Mouse (Mus musculus) forebrain, postnatal 0 days (tissue): ENCODE measurements around the gene St6galnac5. TPM values are rescaled to one million over a fixed set of nuclear protein-coding genes. Genes with fewer than 3 reads are reported as not detected.
A peak's percentile ranks its signal among the peaks of the same experiment; 100 is the strongest.

Source experiments
- ATAC-seq: fragments of 200-750 bp; cut with Nextera tagmentation; 2 replicates; pipeline ENCODE4 v1.8.0; 2017; ENCODE audit warnings: mild to moderate bottlenecking, moderate library complexity
- DNase-seq: peaks from one replicate; pipeline ENCODE4 v3.0.0-alpha.2; 2015
- H3K27ac ChIP-seq: fragments of 300-500 bp; sonication (generic); 2 replicates; pipeline ENCODE4 v1.5.1; 2014; ENCODE audit warnings: low read depth, mild to moderate bottlenecking, antibody characterized with exemption, low read length, moderate library complexity, mixed read lengths
- H3K27me3 ChIP-seq: fragments of 300-500 bp; sonication (generic); 2 replicates; pipeline ENCODE4 v1.6.1; 2014; ENCODE audit warnings: mild to moderate bottlenecking, low read length, mixed read lengths; ENCODE audit not compliant: insufficient read depth
- H3K36me3 ChIP-seq: fragments of 300-500 bp; sonication (generic); 2 replicates; pipeline ENCODE4 v1.6.1; 2014; ENCODE audit warnings: mild to moderate bottlenecking, moderate library complexity; ENCODE audit not compliant: insufficient read depth
- H3K4me1 ChIP-seq: fragments of 300-500 bp; sonication (generic); 2 replicates; pipeline ENCODE4 v1.6.1; 2014; ENCODE audit warnings: antibody characterized with exemption; ENCODE audit not compliant: insufficient read depth
- H3K4me2 ChIP-seq: fragments of 300-500 bp; sonication (generic); 2 replicates; pipeline ENCODE4 v1.6.1; 2014; ENCODE audit warnings: low read depth, mild to moderate bottlenecking, moderate library complexity
- H3K4me3 ChIP-seq: fragments of 300-500 bp; sonication (generic); 2 replicates; pipeline ENCODE4 v1.5.1; 2014; ENCODE audit warnings: low read depth, low read length, mixed read lengths
- H3K9ac ChIP-seq: fragments of 300-500 bp; sonication (generic); 2 replicates; pipeline ENCODE4 v1.6.1; 2014; ENCODE audit warnings: mild to moderate bottlenecking
- H3K9me3 ChIP-seq: fragments of 300-500 bp; sonication (generic); 2 replicates; pipeline ENCODE4 v1.6.1; 2016; ENCODE audit warnings: low read length
- CTCF ChIP-seq: sonication (generic); IDR thresholded peaks from 2 replicates; pipeline ENCODE4 v1.5.1; 2016; ENCODE audit warnings: antibody characterized with exemption, control low read depth, low read depth
- WGBS: fragments of 180-500 bp; shearing (Covaris S2); extraction: QIAGEN DNeasy Blood & Tissue Kit; methylation state at CpG from one replicate; pipeline ENCODE4 v1.1.7; 2014; 5-methylcytosine and 5-hydroxymethylcytosine counted together
- polyA plus RNA-seq: library from polyadenylated mRNA; unstranded; fragments of >200 nt; fragmentation: Nextera tagmentation; extraction: Ambion mirVana; gene quantifications from 2 replicates; pipeline ENCODE4 v1.2.1, GENCODE M21; 2015
- total RNA-seq: library from RNA; depleted of rRNA; stranded (reverse); fragments of >200 nt; gene quantifications from 2 replicates; pipeline ENCODE4 v1.2.3, GENCODE M21; 2014

St6galnac5 gene
- total and polyA plus RNA-seq, 2 experiments from 2014 or later, result 26.8 to 38.3 TPM

GRCm38 (mm10) chr3:152888116-152888515 is 93.9 kb downstream of the St6galnac5 start:
- Histone ChIP-seq H3K9me3 (no peaks in the 10 kb centered on the region), H3K27ac (no peak overlapping the region), H3K36me3 (no peaks in the 10 kb centered on the region), H3K27me3 (no peaks in the 10 kb centered on the region), H3K4me2 (no peak overlapping the region), H3K9ac (no peak overlapping the region), H3K4me1 (no peaks in the 10 kb centered on the region), H3K4me3 (no peak overlapping the region)
- no peak for DNase-seq
- ATAC-seq, result peak; percentile 6; the same call in 1 of the 2 replicates
- 56% methylated on average over 7 of the region's 7 CpGs for WGBS
- TF ChIP-seq CTCF, result no peak

GRCm38 (mm10) chr3:152886749-152887148 is 95.3 kb downstream of the St6galnac5 start:
- H3K4me2 ChIP-seq, result no peak overlapping the region
- H3K9ac ChIP-seq, result no peak overlapping the region
- ATAC-seq, result no peak
- no peak for TF ChIP-seq CTCF
- H3K4me1 ChIP-seq, result no peaks in the 10 kb centered on the region
- no peak for DNase-seq
- H3K27ac ChIP-seq, result no peak overlapping the region
- H3K9me3 ChIP-seq, result no peaks in the 10 kb centered on the region
- H3K4me3 ChIP-seq, result no peak overlapping the region
- H3K27me3 ChIP-seq, result no peaks in the 10 kb centered on the region
- no peaks in the 10 kb centered on the region for H3K36me3 ChIP-seq

- 69% methylated on average over 3 of the region's 3 CpGs for WGBS
- Histone ChIP-seq H3K36me3 (no peaks in the 10 kb centered on the region), H3K27me3 (no peaks in the 10 kb centered on the region), H3K4me2 (no peak overlapping the region), H3K27ac (no peak overlapping the region), H3K4me1 (no peaks in the 10 kb centered on the region), H3K9me3 (no peaks in the 10 kb centered on the region), H3K9ac (no peak overlapping the region), H3K4me3 (no peak overlapping the region)
- DNase-seq (no peak), ATAC-seq (no peak)
- TF ChIP-seq CTCF, result no peak
Measured at GRCm38 (mm10) chr3:152883556-152883955, 98.5 kb downstream of the St6galnac5 start.

GRCm38 (mm10) chr3:152881706-152882105 is 100.3 kb downstream of the St6galnac5 start:
- Histone ChIP-seq H3K4me2 (no peak overlapping the region), H3K36me3 (no peaks in the 10 kb centered on the region), H3K4me3 (no peak overlapping the region), H3K27ac (no peak overlapping the region), H3K27me3 (no peaks in the 10 kb centered on the region), H3K9me3 (no peaks in the 10 kb centered on the region), H3K9ac (no peak overlapping the region), H3K4me1 (no peaks in the 10 kb centered on the region)
- DNase-seq (no peak), ATAC-seq (no peak)
- no peak for TF ChIP-seq CTCF
- 83% methylated on average over 4 of the region's 4 CpGs for WGBS

GRCm38 (mm10) chr3:152880121-152880835 is 101.8 kb downstream of the St6galnac5 start:
- Histone ChIP-seq H3K27me3 (no peaks in the 10 kb centered on the region), H3K4me3 (no peak overlapping the region), H3K4me1 (no peaks in the 10 kb centered on the region), H3K27ac (no peak overlapping the region), H3K9ac (no peak overlapping the region), H3K36me3 (no peaks in the 10 kb centered on the region), H3K4me2 (no peak overlapping the region), H3K9me3 (no peaks in the 10 kb centered on the region)
- ATAC-seq, result no peak
- WGBS, result 52% methylated on average over 15 of the region's 15 CpGs
- no peak for TF ChIP-seq CTCF
- DNase-seq, result no peak

GRCm38 (mm10) chr3:152875723-152876290 is 106.2 kb downstream of the St6galnac5 start:
- peak; percentile 38 for TF ChIP-seq CTCF
- Histone ChIP-seq H3K4me2 (no peak overlapping the region), H3K9me3 (no peaks in the 10 kb centered on the region), H3K36me3 (no peaks in the 10 kb centered on the region), H3K4me3 (no peak overlapping the region), H3K27me3 (no peaks in the 10 kb centered on the region), H3K27ac (no peak overlapping the region), H3K9ac (no peak overlapping the region), H3K4me1 (no peaks in the 10 kb centered on the region)
- DNase-seq (no peak), ATAC-seq (no peak)
- 82% methylated on average over 6 of the region's 6 CpGs for WGBS
